Mouse (Mus musculus) liver, embryonic 14.5 days (tissue): ENCODE results near the gene Tmem131l. TPM values are rescaled to one million over a fixed set of nuclear protein-coding genes. Genes with fewer than 3 reads are reported as not detected.

Source experiments
- ATAC-seq: fragments of 200-750 bp; cut with Nextera tagmentation; 2 replicates; pipeline ENCODE4 v1.8.0; 2017; ENCODE audit warnings: moderate number of reproducible peaks, mild to moderate bottlenecking, moderate library complexity; ENCODE audit not compliant: insufficient read depth
- DNase-seq, 3 experiments: peaks; one replicate each; pipeline ENCODE4 v3.0.0-alpha.2; 2012 to 2013; ENCODE audit warnings: low read depth in 3 of 3, low spot score in 3 of 3
- H3K27ac ChIP-seq: fragments of 300-500 bp; sonication (generic); 2 replicates; pipeline ENCODE4 v1.5.1; 2014; ENCODE audit warnings: moderate library complexity, mild to moderate bottlenecking, control low read depth, inconsistent platforms
- H3K27me3 ChIP-seq: fragments of 300-500 bp; sonication (generic); 2 replicates; pipeline ENCODE4 v1.6.1; 2014; ENCODE audit warnings: mild to moderate bottlenecking, low read length, moderate library complexity; ENCODE audit not compliant: control insufficient read depth, insufficient read depth
- H3K36me3 ChIP-seq: fragments of 300-500 bp; sonication (generic); replicated peaks from 2 replicates; pipeline ENCODE4 v1.6.1; 2014; ENCODE audit warnings: low read depth; ENCODE audit not compliant: control insufficient read depth, insufficient read depth
- H3K4me1 ChIP-seq, 2 experiments: fragments of 200-500 bp in 1 of 2; fragments of 300-500 bp in 1 of 2; sonication (generic) in 1 of 2; replicated peaks; 2 replicates each; pipeline ENCODE4 v1.6.1; 2012 to 2014; ENCODE audit warnings: antibody characterized with exemption in 1 of 2, inconsistent platforms in 1 of 2, low read length in 1 of 2; ENCODE audit not compliant: control insufficient read depth in 2 of 2, insufficient read depth in 2 of 2
- H3K4me2 ChIP-seq: fragments of 300-500 bp; sonication (generic); 2 replicates; pipeline ENCODE4 v1.6.1; 2014; ENCODE audit warnings: low read depth, mild to moderate bottlenecking, control low read depth, moderate library complexity
- H3K4me3 ChIP-seq, 2 experiments: fragments of 200-500 bp in 1 of 2; fragments of 300-500 bp in 1 of 2; sonication (generic) in 1 of 2; 2 replicates each; pipeline ENCODE4 v1.5.1; 2012 to 2014; ENCODE audit warnings: low read depth in 2 of 2, low read length in 2 of 2, mild to moderate bottlenecking in 2 of 2, control low read depth in 1 of 2, inconsistent platforms in 1 of 2, moderate library complexity in 1 of 2; ENCODE audit not compliant: insufficient read depth in 1 of 2
- H3K9ac ChIP-seq: fragments of 300-500 bp; sonication (generic); replicated peaks from 2 replicates; pipeline ENCODE4 v1.6.1; 2014; ENCODE audit warnings: mild to moderate bottlenecking, control low read depth, moderate library complexity
- H3K9me3 ChIP-seq: fragments of 300-500 bp; sonication (generic); 2 replicates; pipeline ENCODE4 v1.6.1; 2016; ENCODE audit warnings: low read length, mixed read lengths; ENCODE audit not compliant: control insufficient read depth
- CTCF ChIP-seq: IDR thresholded peaks from 2 replicates; pipeline ENCODE4 v1.5.1; 2016; ENCODE audit warnings: antibody characterized with exemption, low read depth, control low read depth
- EP300 ChIP-seq: IDR thresholded peaks from 2 replicates; pipeline ENCODE4 v1.6.1; 2016; ENCODE audit warnings: antibody characterized with exemption, low read depth
- WGBS: fragments of 180-500 bp; shearing (Covaris S2); extraction: QIAGEN DNeasy Blood & Tissue Kit; methylation state at CpG from one replicate; pipeline ENCODE4 v1.1.7; 2014; ENCODE audit not compliant: insufficient replicate concordance; 5-methylcytosine and 5-hydroxymethylcytosine counted together
- polyA plus RNA-seq, 2 experiments: library from polyadenylated mRNA; depleted of rRNA in 1 of 2; stranded (reverse) in 1 of 2; unstranded in 1 of 2; fragments of >200 nt; fragmentation: Nextera tagmentation in 1 of 2; extraction: Ambion mirVana in 1 of 2; gene quantifications; 2 replicates each; pipeline versions ENCODE4 v1.2.1 to v1.2.3; 2012 to 2014

The Tmem131l gene
- polyA plus RNA-seq, 2 experiments = 18.9 to 24.5 TPM

- H3K27me3 ChIP-seq = no peaks in the 10 kb centered on the region
- H3K9ac ChIP-seq = no peak overlapping the region
- no peak overlapping the region for H3K27ac ChIP-seq
- peaks cover 0 to 2% of the 10 kb centered on the region in 2 experiments; a peak in 1 of 4 replicates for H3K4me1 ChIP-seq
- no peaks in the 10 kb centered on the region for H3K9me3 ChIP-seq
- no peak overlapping the region for H3K4me3 ChIP-seq
- ATAC-seq (no peak), DNase-seq (no peak)
- TF ChIP-seq CTCF (no peak), EP300 (no peak)
- H3K4me2 ChIP-seq = no peak overlapping the region
- H3K36me3 ChIP-seq = no peaks in the 10 kb centered on the region
- 61% methylated on average over 3 of the region's 3 CpGs for WGBS
Measured at GRCm38 (mm10) chr3:83986740-83987139, 53.2 kb downstream of the Tmem131l start.

GRCm38 (mm10) chr3:83985426-83985825 lies 54.5 kb downstream of the Tmem131l start:
- H3K4me2 ChIP-seq = no peak overlapping the region
- no peak for ATAC-seq
- peaks cover 0 to 2% of the 10 kb centered on the region in 2 experiments; a peak in 1 of 4 replicates for H3K4me1 ChIP-seq
- no peak overlapping the region for H3K9ac ChIP-seq
- WGBS = 80% methylated on average over 6 of the region's 6 CpGs
- no peaks in the 10 kb centered on the region for H3K9me3 ChIP-seq
- H3K27ac ChIP-seq = no peak overlapping the region
- DNase-seq = no peak
- no peak for TF ChIP-seq EP300
- TF ChIP-seq CTCF = no peak
- H3K27me3 ChIP-seq = no peaks in the 10 kb centered on the region
- no peaks in the 10 kb centered on the region for H3K36me3 ChIP-seq
- H3K4me3 ChIP-seq = no peak overlapping the region

DNA sequence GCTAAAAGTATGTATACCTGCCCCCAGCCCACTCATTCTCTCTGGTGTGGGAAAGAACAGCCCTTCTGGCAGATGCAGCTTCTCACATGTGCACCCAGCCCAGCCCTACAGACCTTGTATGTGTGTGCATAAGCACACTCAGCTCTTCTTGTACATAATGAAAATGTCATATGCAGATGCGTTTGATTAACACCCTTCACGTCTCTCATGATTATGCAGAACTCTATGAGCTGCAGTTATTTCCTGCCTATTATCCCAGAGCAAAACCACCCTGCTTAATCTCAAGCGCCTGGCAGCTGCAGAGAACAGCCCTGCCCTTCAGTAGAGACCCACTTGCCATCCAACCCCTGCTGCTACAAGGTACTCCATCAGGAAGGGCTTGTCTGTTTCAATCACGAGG lies 55.6 kb downstream of the Tmem131l start:
- H3K27me3 ChIP-seq = no peaks in the 10 kb centered on the region
- DNase-seq (no peak), ATAC-seq (no peak)
- H3K9ac ChIP-seq = no peak overlapping the region
- TF ChIP-seq EP300 (no peak), CTCF (no peak)
- peaks cover 0 to 2% of the 10 kb centered on the region in 2 experiments; a peak in 1 of 4 replicates for H3K4me1 ChIP-seq
- no peak overlapping the region for H3K27ac ChIP-seq
- H3K4me3 ChIP-seq = no peak overlapping the region
- H3K4me2 ChIP-seq = no peak overlapping the region
- WGBS = 59% methylated on average over 4 of the region's 4 CpGs
- H3K9me3 ChIP-seq = no peaks in the 10 kb centered on the region
- H3K36me3 ChIP-seq = no peaks in the 10 kb centered on the region

- Histone ChIP-seq H3K9ac (no peak overlapping the region), H3K9me3 (no peaks in the 10 kb centered on the region), H3K27me3 (no peaks in the 10 kb centered on the region), H3K4me3 (no peak overlapping the region), H3K4me2 (no peak overlapping the region), H3K36me3 (no peaks in the 10 kb centered on the region), H3K27ac (no peak overlapping the region), H3K4me1 (peaks cover 0 to 2% of the 10 kb centered on the region in 2 experiments; a peak in 2 of 4 replicates)
- DNase-seq = no peak
- WGBS = 81% methylated on average over 4 of the region's 4 CpGs
- no peak for ATAC-seq
- TF ChIP-seq CTCF = no peak
- TF ChIP-seq EP300 = no peak
Measured at GRCm38 (mm10) chr3:83982821-83983220, 57.2 kb downstream of the Tmem131l start.

DNA sequence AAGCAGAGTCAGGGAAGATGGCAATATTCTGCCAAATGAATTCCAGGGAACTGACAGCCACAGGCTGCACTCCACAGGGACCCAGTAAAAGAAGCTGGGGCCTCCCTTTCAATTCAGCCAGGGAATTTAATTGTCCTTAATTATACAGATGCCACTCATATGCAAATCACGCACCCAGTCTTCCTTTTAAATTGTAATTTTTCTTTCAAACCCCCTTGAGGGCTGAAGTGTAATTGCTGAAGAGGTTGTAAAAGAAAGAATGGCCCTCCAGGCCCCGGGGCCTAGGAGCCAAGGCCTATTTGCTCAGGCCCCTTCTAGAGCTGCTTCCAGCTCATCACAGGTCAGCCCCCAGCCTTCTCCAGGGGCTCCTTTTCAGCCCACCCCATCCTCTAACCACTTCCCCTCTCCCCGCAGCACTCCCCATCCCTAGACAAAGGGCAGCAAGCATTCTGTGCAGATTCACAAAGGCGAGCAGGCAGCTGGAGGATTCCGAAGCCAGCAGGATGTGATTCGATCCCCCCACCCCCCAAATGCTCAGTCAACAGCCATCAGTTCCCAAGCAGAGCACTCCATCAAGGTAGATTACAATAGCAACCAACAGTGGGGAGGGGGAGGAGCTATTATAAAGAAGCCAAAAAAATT lies 59.6 kb downstream of the Tmem131l start:
- Histone ChIP-seq H3K27ac (no peak overlapping the region), H3K36me3 (no peaks in the 10 kb centered on the region), H3K9me3 (no peaks in the 10 kb centered on the region), H3K4me2 (no peak overlapping the region), H3K9ac (no peak overlapping the region), H3K27me3 (no peaks in the 10 kb centered on the region), H3K4me1 (no peaks in the 10 kb centered on the region; a peak in 1 of 4 replicates), H3K4me3 (no peak overlapping the region)
- DNase-seq = no peak
- WGBS = 53% methylated on average over 6 of the region's 6 CpGs
- TF ChIP-seq CTCF = no peak
- no peak for TF ChIP-seq EP300
- ATAC-seq = no peak
